Mouse (Mus musculus) stomach, postnatal 0 days (tissue): Measurements from ENCODE around the gene Rdh7. TPM values are rescaled to one million over a fixed set of nuclear protein-coding genes. Genes with fewer than 3 reads are reported as not detected.
"Not testable (repeated sequence)": the region's sequence is repeated elsewhere in the genome, so short reads cannot be mapped to it uniquely, and the experiment has no call there.

Source experiments
- ATAC-seq: fragments of 200-750 bp; cut with Nextera tagmentation; 2 replicates; pipeline ENCODE4 v1.8.0; 2017; ENCODE audit not compliant: low FRiP score, low TSS enrichment
- DNase-seq: peaks from one replicate; pipeline ENCODE4 v3.0.0-alpha.2; 2016; ENCODE audit warnings: low spot score
- H3K27ac ChIP-seq: fragments of 300-500 bp; sonication (generic); replicated peaks from 2 replicates; pipeline ENCODE4 v1.5.1; 2014; ENCODE audit warnings: mild to moderate bottlenecking, control low read depth
- H3K27me3 ChIP-seq: fragments of 300-500 bp; sonication (generic); 2 replicates; pipeline ENCODE4 v1.6.1; 2014; ENCODE audit warnings: low read length; ENCODE audit not compliant: control insufficient read depth, insufficient read depth
- H3K36me3 ChIP-seq: fragments of 300-500 bp; sonication (generic); 2 replicates; pipeline ENCODE4 v1.6.1; 2014; ENCODE audit warnings: low read length, mixed read lengths; ENCODE audit not compliant: control insufficient read depth, insufficient read depth
- H3K4me1 ChIP-seq: fragments of 300-500 bp; sonication (generic); replicated peaks from 2 replicates; pipeline ENCODE4 v1.6.1; 2014; ENCODE audit warnings: antibody characterized with exemption; ENCODE audit not compliant: control insufficient read depth, insufficient read depth
- H3K4me2 ChIP-seq: fragments of 300-500 bp; sonication (generic); replicated peaks from 2 replicates; pipeline ENCODE4 v1.6.1; 2014; ENCODE audit warnings: low read depth, mild to moderate bottlenecking, control low read depth, moderate library complexity
- H3K4me3 ChIP-seq: fragments of 300-500 bp; sonication (generic); 2 replicates; pipeline ENCODE4 v1.5.1; 2014; ENCODE audit warnings: low read depth, low read length, control low read depth
- H3K9ac ChIP-seq: fragments of 300-500 bp; sonication (generic); 2 replicates; pipeline ENCODE4 v1.6.1; 2014; ENCODE audit warnings: mild to moderate bottlenecking, low read length, control low read depth, mixed read lengths
- H3K9me3 ChIP-seq: fragments of 300-500 bp; sonication (generic); 2 replicates; pipeline ENCODE4 v1.6.1; 2016; ENCODE audit warnings: low read length; ENCODE audit not compliant: control insufficient read depth
- CTCF ChIP-seq: IDR thresholded peaks from 2 replicates; pipeline ENCODE4 v1.5.1; 2016; ENCODE audit warnings: antibody characterized with exemption, low read depth, mild to moderate bottlenecking, moderate library complexity
- EP300 ChIP-seq: optimal IDR thresholded peaks from 2 replicates; pipeline ENCODE3; 2016; ENCODE audit warnings: antibody characterized with exemption
- WGBS: fragments of 180-500 bp; shearing (Covaris S2); extraction: QIAGEN DNeasy Blood & Tissue Kit; methylation state at CpG from one replicate; pipeline ENCODE4 v1.1.7; 2014; 5-methylcytosine and 5-hydroxymethylcytosine counted together
- polyA plus RNA-seq: library from polyadenylated mRNA; unstranded; fragments of >200 nt; fragmentation: Nextera tagmentation; extraction: Ambion mirVana; gene quantifications from 2 replicates; pipeline ENCODE4 v1.2.1, GENCODE M21; 2015

The Rdh7 gene
- polyA plus RNA-seq, 1 experiment from 2014 or later = 1.9 TPM

DNA sequence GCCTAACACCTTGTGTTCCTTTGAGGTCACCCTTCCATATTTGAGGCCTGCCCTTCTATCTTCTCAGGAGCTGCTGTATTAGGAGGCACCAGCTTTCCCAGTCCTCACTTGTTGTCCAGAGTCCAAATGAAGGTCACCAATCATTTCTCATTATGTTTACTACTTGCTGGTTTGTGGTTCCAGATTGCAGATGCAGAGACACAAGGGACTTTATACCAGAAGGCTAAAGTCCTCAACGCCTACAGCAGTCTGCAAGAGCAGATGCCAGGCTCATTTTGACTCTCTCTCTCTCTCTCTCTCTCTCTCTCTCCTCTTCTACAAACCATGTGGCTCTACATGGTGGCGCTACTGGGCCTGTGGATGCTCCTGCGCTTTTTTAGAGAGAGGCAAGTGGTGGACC is 22.4 kb downstream of the Rdh7 start, which contains the start of gene Rdh16f2:
Gene Rdh16f2, plus strand, starts transcription at position 243 of the 400 bp plus-strand sequence.
- no peak within 1 kb of the TSS for H3K9ac ChIP-seq
- 82% methylated on average over 3 of the region's 3 CpGs for WGBS

GRCm38 (mm10) chr10:127864931-127865330 is 23.7 kb downstream of the Rdh7 start:
- no peak for ATAC-seq
- TF ChIP-seq EP300 (no peak), CTCF (no peak)

More for the DNA sequence above, 22.4 kb downstream of the Rdh7 start, which contains the start of gene Rdh16f2:
- Histone ChIP-seq H3K27ac (no peak within 1 kb of the TSS), H3K4me3 (no peak within 1 kb of the TSS), H3K27me3 (no peaks in the 10 kb centered on the region), H3K36me3 (no peaks in the 10 kb centered on the region), H3K4me1 (no peaks in the 10 kb centered on the region), H3K9me3 (no peaks in the 10 kb centered on the region), H3K4me2 (no peak within 1 kb of the TSS)
- TF ChIP-seq EP300 (no peak), CTCF (no peak)
- DNase-seq = no peak
- no peak for ATAC-seq

GRCm38 (mm10) chr10:127856376-127856775 is 32.2 kb downstream of the Rdh7 start:
- Histone ChIP-seq H3K36me3 (no peaks in the 10 kb centered on the region), H3K4me3 (no peak overlapping the region), H3K27me3 (no peaks in the 10 kb centered on the region), H3K27ac (no peak overlapping the region), H3K4me2 (no peak overlapping the region), H3K9me3 (no peaks in the 10 kb centered on the region), H3K9ac (no peak overlapping the region), H3K4me1 (no peaks in the 10 kb centered on the region)
- no peak for TF ChIP-seq CTCF
- TF ChIP-seq EP300 = no peak
- DNase-seq (no peak), ATAC-seq (no peak)

More at GRCm38 (mm10) chr10:127864931-127865330, 23.7 kb downstream of the Rdh7 start:
- Histone ChIP-seq H3K4me3 (no peak overlapping the region), H3K9me3 (no peaks in the 10 kb centered on the region), H3K4me1 (no peaks in the 10 kb centered on the region), H3K4me2 (no peak overlapping the region), H3K36me3 (no peaks in the 10 kb centered on the region), H3K27ac (no peak overlapping the region), H3K9ac (no peak overlapping the region), H3K27me3 (no peaks in the 10 kb centered on the region)
- no peak for DNase-seq

DNA sequence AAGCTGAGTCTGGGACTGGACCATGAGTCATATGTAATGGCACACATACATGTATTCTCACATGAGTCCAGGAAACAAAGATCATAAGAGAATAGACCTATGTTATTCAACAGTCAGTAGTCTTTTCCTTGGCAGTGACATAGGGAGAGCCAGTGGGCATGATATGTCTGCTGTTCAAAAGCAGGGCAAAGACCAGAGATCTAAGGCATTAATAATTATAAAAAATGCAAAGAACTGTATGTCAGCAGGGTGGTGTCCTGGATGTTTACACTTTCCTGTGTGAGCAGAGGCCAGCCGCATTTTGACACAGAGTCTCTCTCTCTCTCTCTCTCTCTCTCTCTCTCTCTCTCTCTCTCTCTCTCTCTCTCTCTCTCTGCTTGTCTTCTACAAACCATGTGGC is 39.0 kb downstream of the Rdh7 start, which contains the start of gene Rdh19:
Gene Rdh19, plus strand, starts transcription at position 301 of the 400 bp plus-strand sequence.
- H3K4me1 ChIP-seq = no peaks in the 10 kb centered on the region
- no peaks in the 10 kb centered on the region for H3K27me3 ChIP-seq
- no peak within 1 kb of the TSS for H3K4me2 ChIP-seq
- DNase-seq = no peak
- no peak within 1 kb of the TSS for H3K4me3 ChIP-seq
- 31% methylated on average over 1 of the region's 1 CpGs for WGBS
- H3K9ac ChIP-seq = no peak within 1 kb of the TSS
- ATAC-seq = no peak
- no peaks in the 10 kb centered on the region for H3K36me3 ChIP-seq
- TF ChIP-seq CTCF = no peak
- TF ChIP-seq EP300 = no peak
- H3K9me3 ChIP-seq = no peaks in the 10 kb centered on the region
- no peak within 1 kb of the TSS for H3K27ac ChIP-seq

DNA sequence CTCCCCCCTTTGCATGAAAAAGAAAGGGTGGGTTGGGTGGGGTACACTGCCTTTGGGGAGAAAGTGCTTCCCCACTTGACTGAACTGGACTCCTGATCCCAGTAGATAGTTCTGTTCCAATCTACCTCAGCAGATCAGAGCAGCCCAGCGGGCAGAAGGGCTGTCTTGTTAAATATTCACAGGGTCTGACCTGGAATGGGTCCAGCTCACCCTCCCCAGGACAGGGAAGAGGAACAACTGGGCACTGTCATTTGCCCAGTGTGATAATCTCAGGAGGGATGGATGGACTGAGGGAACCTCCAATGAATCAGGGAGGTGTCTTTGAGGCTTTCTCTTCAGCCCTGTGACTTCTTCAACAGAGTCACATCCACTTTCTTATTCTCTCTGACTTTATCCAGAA is 40.5 kb downstream of the Rdh7 start:
- H3K4me2 ChIP-seq = no peak overlapping the region
- H3K36me3 ChIP-seq = no peaks in the 10 kb centered on the region
- no peak overlapping the region for H3K4me3 ChIP-seq
- no peaks in the 10 kb centered on the region for H3K9me3 ChIP-seq
- 79% methylated on average over 1 of the region's 1 CpGs for WGBS
- no peak overlapping the region for H3K9ac ChIP-seq
- no peak overlapping the region for H3K27ac ChIP-seq
- DNase-seq (no peak), ATAC-seq (no peak)
- H3K4me1 ChIP-seq = no peaks in the 10 kb centered on the region
- no peaks in the 10 kb centered on the region for H3K27me3 ChIP-seq
- no peak for TF ChIP-seq CTCF
- no peak for TF ChIP-seq EP300

DNA sequence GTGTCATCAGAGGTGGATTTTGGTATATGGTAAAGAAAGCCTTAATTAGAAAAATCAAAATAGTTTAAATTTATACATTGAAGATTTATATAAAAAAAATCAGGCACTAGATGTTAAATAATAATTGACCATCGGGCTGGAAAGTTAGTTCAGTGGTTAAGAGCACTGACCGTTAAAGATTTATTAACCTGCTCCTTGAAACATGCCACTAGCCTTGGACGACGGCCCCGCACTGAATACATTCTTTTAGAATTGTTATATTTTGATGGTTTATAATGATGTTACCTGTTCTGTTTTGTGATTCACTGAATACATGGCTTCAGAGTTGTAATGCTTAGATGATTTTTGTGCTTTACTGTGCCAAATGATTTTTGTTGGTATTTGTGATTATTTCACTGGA is 42.7 kb downstream of the Rdh7 start:
- DNase-seq, H3K36me3 ChIP-seq, H3K4me3 ChIP-seq, H3K27me3 ChIP-seq, H3K27ac ChIP-seq, ATAC-seq, H3K9me3 ChIP-seq, H3K9ac ChIP-seq, H3K4me1 ChIP-seq, H3K4me2 ChIP-seq: not testable (repeated sequence)
- 92% methylated on average over 5 of the region's 5 CpGs for WGBS
